Mouse (Mus musculus) embryonic fibroblast, embryonic 13.5 days (primary cell): ENCODE measurements at regions not wholly inside any gene's neighbourhood (a gene's known extent, or its start where the extent isn't known, plus 50 kb on each side); places are given as distances from the start of the nearest gene placed in this dataset.

ENCODE experiments used
- CTCF ChIP-seq: IDR thresholded peaks from 2 replicates; pipeline ENCODE4 v1.5.1; 2011; ENCODE audit warnings: mild to moderate bottlenecking, control low read depth, low read length, moderate library complexity, borderline replicate concordance; ENCODE audit not compliant: insufficient read depth
- POLR2A ChIP-seq: IDR thresholded peaks from 2 replicates; pipeline ENCODE4 v1.6.1; 2011; ENCODE audit warnings: low read depth, mild to moderate bottlenecking, control low read depth, low read length, moderate library complexity

DNA sequence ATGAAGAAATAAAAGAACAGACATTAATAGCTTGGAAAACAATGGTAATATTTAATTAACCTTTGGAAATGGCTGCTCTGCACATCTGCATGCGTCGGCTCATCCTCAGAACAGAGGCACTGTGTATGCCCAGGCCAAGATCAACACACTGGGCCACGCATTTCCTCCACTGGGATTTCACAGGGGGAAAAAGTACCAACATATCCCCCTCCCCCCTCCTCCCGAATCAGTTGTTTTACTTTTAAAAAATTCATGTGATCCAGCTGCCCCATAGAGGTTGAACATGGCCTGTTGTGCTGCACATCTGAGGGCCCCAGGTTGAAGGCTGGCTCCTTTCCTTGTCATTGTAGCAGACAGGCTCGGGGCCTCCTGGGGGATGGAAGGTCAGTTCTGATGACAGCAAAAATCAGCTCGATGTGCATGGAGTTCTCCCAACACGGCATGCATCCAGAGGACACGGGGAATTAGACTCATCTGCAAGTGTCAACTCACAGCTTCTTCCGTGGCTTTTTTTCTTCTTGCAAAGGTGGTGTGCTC lies 777.7 kb upstream of the Car8 start:
- TF ChIP-seq POLR2A (no peak), CTCF (no peak)
